Mouse (Mus musculus): ENCODE results near the gene Chmp6. TPM values are rescaled to one million over a fixed set of nuclear protein-coding genes. Genes with fewer than 3 reads are reported as not detected.
A peak's percentile ranks its signal among the peaks of the same experiment; 100 is the strongest.

The Chmp6 gene
- polyA plus RNA-seq, 1 experiment from 2014 or later = 104 TPM

GRCm38 (mm10) chr11:119894634-119895033 lies 18.6 kb upstream of the Chmp6 start:
- no peak for TF ChIP-seq CTCF (IDR thresholded peaks at IDR 0.05; ENCODE audit: low read depth)
- no peak overlapping the region for H3K4me2 ChIP-seq
- no peak for DNase-seq
- H3K9me3 ChIP-seq (ENCODE audit: low read depth, low read length) = no peaks in the 10 kb centered on the region
- ATAC-seq (ENCODE audit: insufficient read depth) = no peak
- 42% methylated on average over 6 of the region's 6 CpGs for WGBS
- H3K4me3 ChIP-seq (ENCODE audit: low read depth, low read length) = no peak overlapping the region
- no peak overlapping the region for H3K27ac ChIP-seq (ENCODE audit: low read depth)
- no peaks in the 10 kb centered on the region for H3K4me1 ChIP-seq (ENCODE audit: insufficient read depth)
- H3K36me3 ChIP-seq (ENCODE audit: insufficient read depth) = peaks cover 62% of the 10 kb centered on the region
- H3K27me3 ChIP-seq (ENCODE audit: insufficient read depth, low read length) = no peaks in the 10 kb centered on the region
- H3K9ac ChIP-seq = no peak overlapping the region

- H3K9ac ChIP-seq = no peak overlapping the region
- ATAC-seq (ENCODE audit: insufficient read depth) (no peak), DNase-seq (no peak)
- H3K9me3 ChIP-seq (ENCODE audit: low read depth, low read length) = no peaks in the 10 kb centered on the region
- TF ChIP-seq CTCF (IDR thresholded peaks at IDR 0.05; ENCODE audit: low read depth) = no peak
- no peak overlapping the region for H3K4me2 ChIP-seq
- no peak overlapping the region for H3K27ac ChIP-seq (ENCODE audit: low read depth)
- WGBS = 86% methylated on average over 9 of the region's 9 CpGs
- H3K36me3 ChIP-seq (ENCODE audit: insufficient read depth) = peaks cover 46% of the 10 kb centered on the region
- no peaks in the 10 kb centered on the region for H3K4me1 ChIP-seq (ENCODE audit: insufficient read depth)
- H3K27me3 ChIP-seq (ENCODE audit: insufficient read depth, low read length) = no peaks in the 10 kb centered on the region
- no peak overlapping the region for H3K4me3 ChIP-seq (ENCODE audit: low read depth, low read length)
Measured at GRCm38 (mm10) chr11:119897041-119897440, 16.2 kb upstream of the Chmp6 start.

- Histone ChIP-seq H3K4me3 (ENCODE audit: low read depth, low read length) (no peak overlapping the region), H3K4me1 (ENCODE audit: insufficient read depth) (no peaks in the 10 kb centered on the region), H3K4me2 (no peak overlapping the region), H3K27me3 (ENCODE audit: insufficient read depth, low read length) (no peaks in the 10 kb centered on the region), H3K27ac (ENCODE audit: low read depth) (no peak overlapping the region), H3K9ac (no peak overlapping the region), H3K9me3 (ENCODE audit: low read depth, low read length) (no peaks in the 10 kb centered on the region), H3K36me3 (ENCODE audit: insufficient read depth) (peaks cover 28% of the 10 kb centered on the region)
- 78% methylated on average over 11 of the region's 11 CpGs for WGBS
- TF ChIP-seq CTCF (IDR thresholded peaks at IDR 0.05; ENCODE audit: low read depth) = no peak
- DNase-seq (no peak), ATAC-seq (ENCODE audit: insufficient read depth) (no peak)
Measured at GRCm38 (mm10) chr11:119898976-119899375, 14.3 kb upstream of the Chmp6 start.

GRCm38 (mm10) chr11:119901174-119901573 lies 12.1 kb upstream of the Chmp6 start:
- Histone ChIP-seq H3K36me3 (ENCODE audit: insufficient read depth) (peaks cover 16% of the 10 kb centered on the region), H3K4me3 (ENCODE audit: low read depth, low read length) (no peak overlapping the region), H3K4me1 (ENCODE audit: insufficient read depth) (no peaks in the 10 kb centered on the region), H3K9me3 (ENCODE audit: low read depth, low read length) (no peaks in the 10 kb centered on the region), H3K4me2 (no peak overlapping the region), H3K9ac (no peak overlapping the region), H3K27ac (ENCODE audit: low read depth) (no peak overlapping the region), H3K27me3 (ENCODE audit: insufficient read depth, low read length) (no peaks in the 10 kb centered on the region)
- no peak for DNase-seq
- ATAC-seq (ENCODE audit: insufficient read depth) = no peak
- WGBS = 60% methylated on average over 4 of the region's 4 CpGs
- no peak for TF ChIP-seq CTCF (IDR thresholded peaks at IDR 0.05; ENCODE audit: low read depth)

- Histone ChIP-seq H3K27ac (ENCODE audit: low read depth) (no peak overlapping the region), H3K4me1 (ENCODE audit: insufficient read depth) (no peaks in the 10 kb centered on the region), H3K4me3 (ENCODE audit: low read depth, low read length) (no peak overlapping the region), H3K36me3 (ENCODE audit: insufficient read depth) (peaks cover 6% of the 10 kb centered on the region), H3K4me2 (no peak overlapping the region), H3K9ac (no peak overlapping the region), H3K27me3 (ENCODE audit: insufficient read depth, low read length) (no peaks in the 10 kb centered on the region), H3K9me3 (ENCODE audit: low read depth, low read length) (no peaks in the 10 kb centered on the region)
- WGBS = 83% methylated on average over 4 of the region's 4 CpGs
- no peak for DNase-seq
- ATAC-seq (ENCODE audit: insufficient read depth) = no peak
- TF ChIP-seq CTCF (IDR thresholded peaks at IDR 0.05; ENCODE audit: low read depth) = no peak
Measured at GRCm38 (mm10) chr11:119902891-119903290, 10.3 kb upstream of the Chmp6 start.

GRCm38 (mm10) chr11:119904621-119905286 lies 8.5 kb upstream of the Chmp6 start:
- WGBS = 27% methylated on average over 5 of the region's 5 CpGs
- Histone ChIP-seq H3K4me1 (ENCODE audit: insufficient read depth) (no peaks in the 10 kb centered on the region), H3K27me3 (ENCODE audit: insufficient read depth, low read length) (no peaks in the 10 kb centered on the region), H3K4me2 (no peak overlapping the region), H3K36me3 (ENCODE audit: insufficient read depth) (no peaks in the 10 kb centered on the region), H3K4me3 (ENCODE audit: low read depth, low read length) (no peak overlapping the region), H3K9me3 (ENCODE audit: low read depth, low read length) (no peaks in the 10 kb centered on the region), H3K27ac (ENCODE audit: low read depth) (no peak overlapping the region), H3K9ac (no peak overlapping the region)
- ATAC-seq (ENCODE audit: insufficient read depth) = peak; percentile 48; the same call in 1 of the 2 replicates
- DNase-seq = peak; percentile 89
- TF ChIP-seq CTCF (IDR thresholded peaks at IDR 0.05; ENCODE audit: low read depth) = peak; percentile 96

- H3K36me3 ChIP-seq (ENCODE audit: insufficient read depth) = no peaks in the 10 kb centered on the region
- H3K4me3 ChIP-seq (ENCODE audit: low read depth, low read length) = no peak overlapping the region
- 79% methylated on average over 5 of the region's 5 CpGs for WGBS
- H3K9ac ChIP-seq = no peak overlapping the region
- H3K9me3 ChIP-seq (ENCODE audit: low read depth, low read length) = no peaks in the 10 kb centered on the region
- no peak for ATAC-seq (ENCODE audit: insufficient read depth)
- DNase-seq = no peak
- H3K4me2 ChIP-seq = no peak overlapping the region
- H3K4me1 ChIP-seq (ENCODE audit: insufficient read depth) = no peaks in the 10 kb centered on the region
- no peak for TF ChIP-seq CTCF (IDR thresholded peaks at IDR 0.05; ENCODE audit: low read depth)
- H3K27ac ChIP-seq (ENCODE audit: low read depth) = no peak overlapping the region
- no peaks in the 10 kb centered on the region for H3K27me3 ChIP-seq (ENCODE audit: insufficient read depth, low read length)
Measured at GRCm38 (mm10) chr11:119905794-119906193, 7.4 kb upstream of the Chmp6 start.

Data from lung, embryonic 14.5 days (tissue).